Mouse (Mus musculus): ENCODE measurements around the gene Pip5k1b. TPM values are rescaled to one million over a fixed set of nuclear protein-coding genes. Genes with fewer than 3 reads are reported as not detected.
A peak's percentile ranks its signal among the peaks of the same experiment; 100 is the strongest.

Pip5k1b gene
- polyA plus RNA-seq, 1 experiment = not detected

GRCm38 (mm10) chr19:24312046-24312445 is 243.6 kb downstream of the Pip5k1b start:
- no peak overlapping the region for H3K27ac ChIP-seq (ENCODE audit: insufficient read depth, low read length)
- H3K4me1 ChIP-seq (ENCODE audit: control insufficient read depth, insufficient read depth, low read length) = no peaks in the 10 kb centered on the region
- TF ChIP-seq CTCF (IDR thresholded peaks at IDR 0.05; ENCODE audit: borderline replicate concordance, insufficient read depth, low read length) = no peak
- TF ChIP-seq POLR2A (IDR thresholded peaks at IDR 0.05; ENCODE audit: low read depth, low read length) = no peak
- H3K4me3 ChIP-seq (ENCODE audit: insufficient read depth, low read length) = no peak overlapping the region

DNA sequence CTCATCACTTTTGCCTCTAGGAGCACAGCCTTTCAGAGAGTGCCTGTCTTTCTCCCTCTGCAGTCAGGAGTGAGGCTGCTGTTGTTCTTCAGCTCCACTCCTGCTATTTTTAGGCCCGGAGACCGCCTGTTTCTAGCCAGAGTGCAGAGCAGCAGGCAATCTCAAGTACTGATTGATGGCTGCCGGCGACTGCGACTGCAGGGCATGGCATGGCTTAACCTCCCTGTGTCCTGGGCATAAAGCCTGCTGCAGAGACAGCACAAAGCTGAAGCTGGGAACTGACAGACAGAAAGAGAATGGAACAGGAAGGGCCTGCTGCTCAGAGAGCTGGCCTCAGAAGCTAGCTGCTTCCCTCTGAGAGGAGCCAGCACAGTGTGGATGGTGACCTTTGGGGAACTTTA is 247.4 kb downstream of the Pip5k1b start:
- no peak overlapping the region for H3K4me3 ChIP-seq (ENCODE audit: insufficient read depth, low read length)
- H3K4me1 ChIP-seq (ENCODE audit: control insufficient read depth, insufficient read depth, low read length) = no peaks in the 10 kb centered on the region
- no peak overlapping the region for H3K27ac ChIP-seq (ENCODE audit: insufficient read depth, low read length)
- no peak for TF ChIP-seq CTCF (IDR thresholded peaks at IDR 0.05; ENCODE audit: borderline replicate concordance, insufficient read depth, low read length)
- TF ChIP-seq POLR2A (IDR thresholded peaks at IDR 0.05; ENCODE audit: low read depth, low read length) = no peak

GRCm38 (mm10) chr19:24307271-24308221 is 248.1 kb downstream of the Pip5k1b start:
- H3K4me3 ChIP-seq (ENCODE audit: insufficient read depth, low read length) = no peak overlapping the region
- H3K27ac ChIP-seq (ENCODE audit: insufficient read depth, low read length) = no peak overlapping the region
- no peaks in the 10 kb centered on the region for H3K4me1 ChIP-seq (ENCODE audit: control insufficient read depth, insufficient read depth, low read length)
- TF ChIP-seq CTCF (IDR thresholded peaks at IDR 0.05; ENCODE audit: borderline replicate concordance, insufficient read depth, low read length) (no peak), POLR2A (IDR thresholded peaks at IDR 0.05; ENCODE audit: low read depth, low read length) (no peak)

DNA sequence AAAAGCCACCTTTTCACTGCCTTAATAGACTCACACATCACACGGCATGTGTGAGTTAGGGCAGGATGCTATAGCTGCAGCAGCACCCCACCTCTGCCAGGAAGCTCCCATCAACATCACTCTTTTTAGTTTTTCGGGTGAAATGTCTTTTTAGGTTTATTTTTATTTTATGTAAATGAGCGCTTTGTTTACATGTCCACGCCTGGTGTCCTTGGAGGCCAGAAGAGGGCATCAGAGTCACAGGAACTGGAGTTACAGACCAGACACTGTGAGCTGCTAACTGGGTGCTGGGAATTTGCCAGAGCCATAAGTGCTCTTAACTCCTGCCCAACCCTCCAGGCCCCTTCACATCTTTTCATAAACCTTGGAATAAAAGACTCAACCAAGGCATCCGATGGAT is 249.3 kb downstream of the Pip5k1b start:
- Histone ChIP-seq H3K27ac (ENCODE audit: insufficient read depth, low read length) (no peak overlapping the region), H3K4me3 (ENCODE audit: insufficient read depth, low read length) (no peak overlapping the region), H3K4me1 (ENCODE audit: control insufficient read depth, insufficient read depth, low read length) (no peaks in the 10 kb centered on the region)
- TF ChIP-seq CTCF (IDR thresholded peaks at IDR 0.05; ENCODE audit: borderline replicate concordance, insufficient read depth, low read length) (no peak), POLR2A (IDR thresholded peaks at IDR 0.05; ENCODE audit: low read depth, low read length) (no peak)

DNA sequence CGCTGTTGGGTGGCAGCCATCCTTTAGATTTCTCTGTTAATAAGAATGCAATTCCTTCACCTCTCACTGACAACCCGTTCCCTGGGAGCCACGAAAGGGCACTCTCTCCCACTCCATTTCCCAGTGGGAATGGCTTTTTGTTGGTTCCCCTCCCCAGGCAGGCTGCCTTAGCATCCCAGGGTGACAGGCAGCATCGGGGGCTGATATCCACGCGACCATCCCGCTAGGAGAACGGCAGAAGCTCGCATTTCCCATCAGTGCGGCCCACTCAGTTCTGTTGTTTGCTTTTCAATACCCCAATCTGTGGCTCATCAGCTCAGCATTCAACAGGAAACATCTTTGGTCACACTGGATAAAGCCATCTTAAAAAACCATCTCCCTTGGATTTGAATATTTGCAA is 253.5 kb downstream of the Pip5k1b start:
- no peak overlapping the region for H3K4me3 ChIP-seq (ENCODE audit: insufficient read depth, low read length)
- no peak overlapping the region for H3K27ac ChIP-seq (ENCODE audit: insufficient read depth, low read length)
- TF ChIP-seq CTCF (IDR thresholded peaks at IDR 0.05; ENCODE audit: borderline replicate concordance, insufficient read depth, low read length) (no peak), POLR2A (IDR thresholded peaks at IDR 0.05; ENCODE audit: low read depth, low read length) (no peak)
- no peaks in the 10 kb centered on the region for H3K4me1 ChIP-seq (ENCODE audit: control insufficient read depth, insufficient read depth, low read length)

- Histone ChIP-seq H3K4me3 (ENCODE audit: insufficient read depth, low read length) (no peak overlapping the region), H3K27ac (ENCODE audit: insufficient read depth, low read length) (no peak overlapping the region), H3K4me1 (ENCODE audit: control insufficient read depth, insufficient read depth, low read length) (no peaks in the 10 kb centered on the region)
- TF ChIP-seq POLR2A (IDR thresholded peaks at IDR 0.05; ENCODE audit: low read depth, low read length) (no peak), CTCF (IDR thresholded peaks at IDR 0.05; ENCODE audit: borderline replicate concordance, insufficient read depth, low read length) (no peak)
These were observed 253.9 kb downstream of the Pip5k1b start for GRCm38 (mm10) chr19:24301768-24302148.

DNA sequence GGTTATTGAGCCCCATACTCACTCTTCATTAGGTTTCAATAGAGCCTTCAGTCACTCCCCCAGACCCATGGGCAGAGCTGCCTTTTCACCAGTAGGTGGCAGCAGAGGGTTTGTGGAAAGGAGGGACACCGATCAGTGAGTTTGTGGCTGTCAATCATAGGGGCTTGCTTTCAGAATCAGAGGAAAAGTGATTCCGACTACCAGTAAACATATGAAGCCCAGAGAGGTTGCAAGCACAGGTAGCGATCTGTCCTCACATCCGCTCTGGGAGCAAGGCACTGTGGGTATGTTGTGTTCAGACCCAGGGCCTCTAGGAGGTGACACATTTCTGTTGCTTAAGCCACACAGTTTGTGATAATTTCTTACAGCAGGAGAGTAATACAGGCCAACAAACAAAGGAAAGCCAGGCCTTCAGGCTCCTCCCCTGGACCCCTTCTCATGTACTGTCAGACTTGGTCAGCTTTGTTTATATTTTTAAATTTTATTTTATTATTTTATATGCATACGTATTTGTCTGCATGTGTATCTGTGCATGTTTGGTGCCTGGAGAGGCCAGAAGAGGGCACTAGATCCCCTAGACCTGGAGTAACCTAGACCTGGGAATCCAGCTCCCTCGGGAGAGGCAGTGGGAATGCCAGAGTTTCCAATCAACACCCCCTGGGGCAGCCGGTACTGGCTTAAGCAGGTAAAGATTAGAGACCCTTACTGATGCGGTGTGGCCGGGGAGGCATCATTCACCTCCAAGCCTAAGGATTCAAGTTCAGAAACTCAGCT is 254.5 kb downstream of the Pip5k1b start:
- Histone ChIP-seq H3K27ac (ENCODE audit: insufficient read depth, low read length) (no peak overlapping the region), H3K4me3 (ENCODE audit: insufficient read depth, low read length) (peak overlapping the region; percentile 8), H3K4me1 (ENCODE audit: control insufficient read depth, insufficient read depth, low read length) (no peaks in the 10 kb centered on the region)
- TF ChIP-seq POLR2A (IDR thresholded peaks at IDR 0.05; ENCODE audit: low read depth, low read length) = no peak
- peak; percentile 78; the same call in 1 of the 2 replicates for TF ChIP-seq CTCF (IDR thresholded peaks at IDR 0.05; ENCODE audit: borderline replicate concordance, insufficient read depth, low read length)

GRCm38 (mm10) chr19:24293537-24293936 is 262.1 kb downstream of the Pip5k1b start:
- TF ChIP-seq POLR2A (IDR thresholded peaks at IDR 0.05; ENCODE audit: low read depth, low read length) (no peak), CTCF (IDR thresholded peaks at IDR 0.05; ENCODE audit: borderline replicate concordance, insufficient read depth, low read length) (no peak)
- H3K4me3 ChIP-seq (ENCODE audit: insufficient read depth, low read length) = no peak overlapping the region
- H3K27ac ChIP-seq (ENCODE audit: insufficient read depth, low read length) = no peak overlapping the region
- H3K4me1 ChIP-seq (ENCODE audit: control insufficient read depth, insufficient read depth, low read length) = 0 out of 2 replicates have a peak, but pooled peaks cover 2% of the 10 kb centered on the region

DNA sequence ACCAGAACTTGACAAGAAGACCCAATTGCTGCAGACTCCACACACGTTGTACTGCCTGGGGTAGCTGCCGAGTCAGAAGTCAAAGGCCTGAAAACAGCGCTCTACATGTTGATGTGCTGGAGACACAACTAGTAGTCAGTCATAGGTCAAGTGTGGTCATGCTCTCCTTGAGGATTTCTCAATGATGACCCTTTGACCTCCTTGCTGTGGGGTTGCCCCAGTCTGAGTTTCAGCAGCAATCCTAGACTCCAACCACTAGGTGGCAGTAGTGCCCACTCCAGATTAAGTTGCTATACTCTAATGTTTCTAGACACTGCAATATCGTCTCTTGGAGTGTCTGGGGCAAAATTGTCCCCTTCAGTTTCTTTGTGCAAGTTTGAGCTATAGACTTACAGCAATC is 271.5 kb downstream of the Pip5k1b start:
- no peak for TF ChIP-seq POLR2A (IDR thresholded peaks at IDR 0.05; ENCODE audit: low read depth, low read length)
- TF ChIP-seq CTCF (IDR thresholded peaks at IDR 0.05; ENCODE audit: borderline replicate concordance, insufficient read depth, low read length) = peak; percentile 42; the same call in 1 of the 2 replicates
- H3K4me3 ChIP-seq (ENCODE audit: insufficient read depth, low read length) = no peak overlapping the region
- H3K4me1 ChIP-seq (ENCODE audit: control insufficient read depth, insufficient read depth, low read length) = no peaks in the 10 kb centered on the region; the same call in 1 of the 2 replicates
- H3K27ac ChIP-seq (ENCODE audit: insufficient read depth, low read length) = no peak overlapping the region
